Mouse (Mus musculus) olfactory bulb, adult 2 months (tissue): ENCODE data around the gene Nacc2.

Experiments used
- CTCF ChIP-seq: fragments of 200-500 bp; IDR thresholded peaks from 2 replicates; pipeline ENCODE4 v1.5.1; 2012; ENCODE audit warnings: low read depth, mild to moderate bottlenecking, low read length, moderate library complexity; ENCODE audit not compliant: insufficient read depth
- POLR2A ChIP-seq: fragments of 200-500 bp; IDR thresholded peaks from 2 replicates; pipeline ENCODE4 v1.6.1; 2012; ENCODE audit warnings: mild to moderate bottlenecking, low read depth, low read length, moderate library complexity; ENCODE audit not compliant: insufficient read depth

DNA sequence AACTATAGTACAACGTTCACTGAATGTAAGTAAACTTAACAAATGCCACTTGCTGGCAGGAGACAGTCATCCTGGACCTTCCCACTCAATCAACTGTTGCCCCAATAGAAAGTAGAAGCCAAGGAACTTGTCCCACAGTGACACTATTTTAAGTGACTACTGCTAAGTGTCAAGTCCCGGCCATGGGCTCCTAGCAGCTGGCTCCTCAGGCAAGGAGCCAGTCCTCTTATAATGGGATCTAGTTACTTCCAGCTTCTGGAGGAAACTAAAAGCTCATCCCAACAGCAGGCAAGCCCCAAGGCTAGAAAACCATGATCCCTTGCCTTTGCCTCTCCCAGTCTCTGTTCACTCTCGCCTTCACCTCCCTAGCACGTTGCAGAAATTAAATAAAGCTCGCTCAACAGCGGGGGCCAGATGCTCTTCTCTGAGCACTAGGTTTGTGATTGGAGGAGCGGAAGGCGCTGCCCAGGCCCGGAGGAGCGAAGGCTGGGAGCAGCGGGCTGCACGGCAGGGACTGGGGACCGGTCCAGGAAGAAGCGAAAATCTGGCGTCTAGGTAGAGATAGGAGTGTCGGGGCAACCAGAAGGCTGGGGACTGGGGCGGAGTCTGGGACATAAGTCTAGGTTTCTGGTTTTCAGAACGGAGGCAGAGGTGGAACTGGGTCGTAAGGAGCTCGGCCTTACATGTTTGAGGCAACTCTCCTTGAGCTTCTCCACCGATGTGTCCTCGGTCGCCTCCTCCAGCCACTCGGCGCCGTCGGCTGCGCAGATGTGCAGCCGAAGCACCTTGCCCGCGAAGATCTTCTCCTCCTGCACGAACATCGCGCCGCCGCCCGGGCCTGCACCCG, 102.1 kb downstream of the Nacc2 start:
- TF ChIP-seq CTCF (no peak), POLR2A (no peak)
